Mouse (Mus musculus) CH12.LX (cell line): ENCODE measurements around the gene Cytl1. TPM values are rescaled to one million over a fixed set of nuclear protein-coding genes. Genes with fewer than 3 reads are reported as not detected.

Source experiments
- DNase-seq: peaks from one replicate; pipeline ENCODE4 v3.0.0-alpha.2; 2013; ENCODE audit errors: extremely low read depth
- H3K27ac ChIP-seq: 2 replicates; pipeline ENCODE4 v1.5.1; 2012; ENCODE audit warnings: low read depth, mild to moderate bottlenecking, control low read depth, moderate library complexity; ENCODE audit not compliant: insufficient read depth
- H3K27me3 ChIP-seq: replicated peaks from 2 replicates; pipeline ENCODE3; 2012; ENCODE audit warnings: inconsistent platforms
- H3K36me3 ChIP-seq, 2 experiments: replicated peaks in 1 of 2; 2 replicates each; pipeline versions ENCODE3 to v1.6.1; 2012; ENCODE audit warnings: inconsistent platforms in 1 of 2, low read length in 1 of 2, mild to moderate bottlenecking in 1 of 2, mixed read lengths in 1 of 2, moderate library complexity in 1 of 2; ENCODE audit not compliant: control insufficient read depth in 1 of 2, insufficient read depth in 1 of 2
- H3K4me1 ChIP-seq, 2 experiments: 2 replicates each; pipeline ENCODE4 v1.6.1; 2012; ENCODE audit warnings: inconsistent platforms in 1 of 2, moderate library complexity in 1 of 2; ENCODE audit not compliant: insufficient read depth in 2 of 2, control insufficient read depth in 1 of 2
- H3K4me2 ChIP-seq: 2 replicates; pipeline ENCODE4 v1.6.1; 2012; ENCODE audit warnings: low read depth, mild to moderate bottlenecking, control low read depth; ENCODE audit not compliant: poor library complexity, insufficient read depth, severe bottlenecking
- H3K4me3 ChIP-seq, 3 experiments: fragments of 150-350 bp in 1 of 3; sonication (generic) in 1 of 3; replicated peaks in 1 of 3; 2 replicates each; pipeline versions ENCODE3 to v1.5.1; 2011 to 2012; ENCODE audit warnings: low read depth in 2 of 3, low read length in 2 of 3, mild to moderate bottlenecking in 2 of 3, moderate library complexity in 2 of 3, control low read depth in 1 of 3, improper control_type of control experiment in 1 of 3, inconsistent platforms in 1 of 3, mixed read lengths in 1 of 3; ENCODE audit not compliant: poor library complexity in 1 of 3
- H3K79me2 ChIP-seq: replicated peaks from 2 replicates; pipeline ENCODE4 v1.6.1; 2012; ENCODE audit warnings: mild to moderate bottlenecking, moderate library complexity; ENCODE audit not compliant: control insufficient read depth, poor library complexity, insufficient read depth, severe bottlenecking; ENCODE audit errors: extremely low read depth
- H3K9ac ChIP-seq: 2 replicates; pipeline ENCODE4 v1.6.1; 2012; ENCODE audit warnings: low read depth, mild to moderate bottlenecking, control low read depth, moderate library complexity; ENCODE audit not compliant: insufficient read depth
- H3K9me3 ChIP-seq: replicated peaks from 2 replicates; pipeline ENCODE3; 2012; ENCODE audit warnings: low read length, inconsistent platforms, mixed read lengths
- BHLHE40 ChIP-seq: IDR thresholded peaks from 2 replicates; pipeline ENCODE4 v1.6.1; 2011; ENCODE audit warnings: mild to moderate bottlenecking, low read depth, low read length, improper control_type of control experiment
- CHD1 ChIP-seq: IDR thresholded peaks from 2 replicates; pipeline ENCODE4 v1.6.1; 2012; ENCODE audit warnings: low read depth, low read length, improper control_type of control experiment, inconsistent platforms
- CHD2 ChIP-seq: IDR thresholded peaks from 2 replicates; pipeline ENCODE4 v1.6.1; 2011; ENCODE audit warnings: low read length, improper control_type of control experiment
- CTCF ChIP-seq, 2 experiments: IDR thresholded peaks in 1 of 2; conservative IDR thresholded peaks in 1 of 2; 2 replicates each; pipeline ENCODE4 v1.5.1; 2011 to 2012; ENCODE audit warnings: low read depth in 2 of 2, low read length in 2 of 2, improper control_type of control experiment in 1 of 2, inconsistent platforms in 1 of 2, mild to moderate bottlenecking in 1 of 2, moderate library complexity in 1 of 2
- EP300 ChIP-seq: IDR thresholded peaks from 2 replicates; pipeline ENCODE4 v1.6.1; 2011; ENCODE audit warnings: low read length, improper control_type of control experiment
- ETS1 ChIP-seq: conservative IDR thresholded peaks from 2 replicates; pipeline ENCODE4 v1.6.1; 2012; ENCODE audit warnings: low read depth, mild to moderate bottlenecking, inconsistent platforms, low read length, improper control_type of control experiment, moderate library complexity
- GABPA ChIP-seq: IDR thresholded peaks from 2 replicates; pipeline ENCODE4 v1.6.1; 2012; ENCODE audit warnings: low read depth, low read length, improper control_type of control experiment, inconsistent platforms; ENCODE audit not compliant: insufficient replicate concordance
- HCFC1 ChIP-seq: IDR thresholded peaks from 2 replicates; pipeline ENCODE4 v1.6.1; 2012; ENCODE audit warnings: low read depth, mild to moderate bottlenecking, inconsistent platforms, low read length, improper control_type of control experiment
- IRF4 ChIP-seq: IDR thresholded peaks from 2 replicates; pipeline ENCODE4 v1.6.1; 2014; ENCODE audit warnings: low read depth, mild to moderate bottlenecking, inconsistent platforms, low read length, improper control_type of control experiment
- JUN ChIP-seq: IDR thresholded peaks from 2 replicates; pipeline ENCODE4 v1.6.1; 2011; ENCODE audit warnings: low read depth, mild to moderate bottlenecking, low read length, improper control_type of control experiment, moderate library complexity; ENCODE audit not compliant: insufficient read depth
- MAX ChIP-seq: IDR thresholded peaks from 2 replicates; pipeline ENCODE4 v1.6.1; 2011; ENCODE audit warnings: low read length, improper control_type of control experiment
- MEF2A ChIP-seq: IDR thresholded peaks from 2 replicates; pipeline ENCODE4 v1.6.1; 2014; ENCODE audit warnings: low read depth, mild to moderate bottlenecking, inconsistent platforms, low read length, improper control_type of control experiment, borderline replicate concordance
- MXI1 ChIP-seq: IDR thresholded peaks from 2 replicates; pipeline ENCODE4 v1.6.1; 2011; ENCODE audit warnings: mild to moderate bottlenecking, low read depth, low read length, improper control_type of control experiment
- NELFE ChIP-seq: IDR thresholded peaks from 2 replicates; pipeline ENCODE4 v1.6.1; 2011; ENCODE audit warnings: low read depth, low read length, improper control_type of control experiment
- NRF1 ChIP-seq: IDR thresholded peaks from 2 replicates; pipeline ENCODE4 v1.6.1; 2014; ENCODE audit warnings: low read depth, mild to moderate bottlenecking, inconsistent platforms, low read length, improper control_type of control experiment, moderate library complexity
- POLR2AphosphoS2 ChIP-seq: IDR thresholded peaks from 2 replicates; pipeline ENCODE4 v1.6.1; 2011; ENCODE audit warnings: low read depth, low read length, improper control_type of control experiment
- RCOR1 ChIP-seq: conservative IDR thresholded peaks from 2 replicates; pipeline ENCODE4 v1.6.1; 2012; ENCODE audit warnings: low read depth, mild to moderate bottlenecking, inconsistent platforms, low read length, improper control_type of control experiment
- TCF12 ChIP-seq: IDR thresholded peaks from 2 replicates; pipeline ENCODE4 v1.6.1; 2014; ENCODE audit warnings: low read depth, mild to moderate bottlenecking, inconsistent platforms, low read length, improper control_type of control experiment
- UBTF ChIP-seq: IDR thresholded peaks from 2 replicates; pipeline ENCODE4 v1.6.1; 2012; ENCODE audit warnings: low read depth, mild to moderate bottlenecking, inconsistent platforms, low read length, improper control_type of control experiment, moderate library complexity
- USF1 ChIP-seq: IDR thresholded peaks from 2 replicates; pipeline ENCODE4 v1.6.1; 2014; ENCODE audit warnings: low read depth, mild to moderate bottlenecking, inconsistent platforms, low read length, improper control_type of control experiment
- ZC3H11A ChIP-seq: IDR thresholded peaks from 2 replicates; pipeline ENCODE4 v1.6.1; 2012; ENCODE audit warnings: low read depth, mild to moderate bottlenecking, inconsistent platforms, low read length, improper control_type of control experiment
- ZKSCAN1 ChIP-seq: IDR thresholded peaks from 2 replicates; pipeline ENCODE4 v1.6.1; 2012; ENCODE audit warnings: low read depth, inconsistent platforms, low read length, improper control_type of control experiment, borderline replicate concordance
- ZMIZ1 ChIP-seq: IDR thresholded peaks from 2 replicates; pipeline ENCODE4 v1.6.1; 2012; ENCODE audit warnings: low read depth, mild to moderate bottlenecking, inconsistent platforms, low read length, improper control_type of control experiment
- dilution Hi-C: fragments of 300-500 bp; cut with MboI; formaldehyde crosslinking; loops from 2 replicates; pipeline ENCODE4 v1.14.3; 2020; ENCODE audit warnings: low sequenced_read_pairs; ENCODE audit not compliant: extremely low pct_unique_long_range_greater_than_20kb, extremely low pct_ligation_motif_present
- in situ Hi-C: fragments of 300-500 bp; cut with MboI; formaldehyde crosslinking; loops from 3 replicates; pipeline ENCODE4 v1.14.3; 2019; ENCODE audit warnings: low sequenced_read_pairs, low pct_ligation_motif_present, low pct_unique_long_range_greater_than_20kb, mixed read lengths
- polyA plus RNA-seq: library from polyadenylated mRNA; unstranded; fragments of >175 nt; gene quantifications from 2 replicates; pipeline ENCODE4 v1.2.1, GENCODE M21; 2012; ENCODE audit warnings: low read depth; ENCODE audit not compliant: insufficient read length
- total RNA-seq, 2 experiments: library from RNA; depleted of rRNA; stranded (reverse); fragments of 300-350 nt in 1 of 2; fragments of >200 nt in 1 of 2; gene quantifications; 2 replicates each; pipeline ENCODE4 v1.2.3; 2012 to 2014

The Cytl1 gene
- total and polyA plus RNA-seq, 3 experiments: not detected

DNA sequence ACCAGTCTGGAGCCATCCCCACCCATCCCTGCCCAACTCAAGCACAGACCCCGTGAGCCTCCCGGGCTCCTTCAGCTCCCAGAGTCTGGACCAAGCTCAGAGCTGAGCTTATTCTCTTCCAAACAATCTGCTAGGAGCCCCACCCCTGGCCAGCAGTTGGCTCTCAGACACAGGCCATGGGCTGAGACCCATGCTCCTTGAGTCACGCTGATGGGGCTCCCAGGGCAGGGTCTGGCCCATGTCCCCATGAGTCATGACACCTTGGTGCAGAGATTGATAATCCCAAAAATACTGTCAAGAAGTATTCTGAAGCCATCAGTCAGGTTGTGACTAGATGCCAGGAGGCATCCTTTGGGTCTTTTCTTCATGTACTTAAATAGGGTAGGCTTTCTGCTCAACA is 26.7 kb downstream of the Cytl1 start:
- no peak overlapping the region for H3K4me3 ChIP-seq
- H3K9me3 ChIP-seq: peaks cover 5% of the 10 kb centered on the region
- dilution Hi-C loops (no loop called here), in situ Hi-C loops (no loop called here)
- H3K27ac ChIP-seq: no peak overlapping the region
- H3K9ac ChIP-seq: no peak overlapping the region
- no peak for DNase-seq
- H3K36me3 ChIP-seq: no peaks in the 10 kb centered on the region
- H3K79me2 ChIP-seq: no peaks in the 10 kb centered on the region
- no peak overlapping the region for H3K4me2 ChIP-seq
- H3K4me1 ChIP-seq: no peaks in the 10 kb centered on the region
- H3K27me3 ChIP-seq: peaks cover 43% of the 10 kb centered on the region
- TF ChIP-seq ZMIZ1: no peak
- no peak for TF ChIP-seq TCF12
- no peak for TF ChIP-seq CTCF (conservative IDR thresholded peaks at IDR 0.05 in 1 of 2, IDR thresholded peaks at IDR 0.05 in 1 of 2; ENCODE audit: low read depth in 2 of 2, low read length in 2 of 2)
- no peak for TF ChIP-seq JUN
- TF ChIP-seq NRF1: no peak
- TF ChIP-seq UBTF: no peak
- TF ChIP-seq ZKSCAN1: no peak
- TF ChIP-seq RCOR1: no peak
- no peak for TF ChIP-seq BHLHE40
- no peak for TF ChIP-seq EP300
- no peak for TF ChIP-seq ETS1
- TF ChIP-seq IRF4: no peak
- no peak for TF ChIP-seq CHD1
- no peak for TF ChIP-seq USF1
- no peak for TF ChIP-seq GABPA
- TF ChIP-seq MEF2A: no peak
- TF ChIP-seq MAX: no peak

DNA sequence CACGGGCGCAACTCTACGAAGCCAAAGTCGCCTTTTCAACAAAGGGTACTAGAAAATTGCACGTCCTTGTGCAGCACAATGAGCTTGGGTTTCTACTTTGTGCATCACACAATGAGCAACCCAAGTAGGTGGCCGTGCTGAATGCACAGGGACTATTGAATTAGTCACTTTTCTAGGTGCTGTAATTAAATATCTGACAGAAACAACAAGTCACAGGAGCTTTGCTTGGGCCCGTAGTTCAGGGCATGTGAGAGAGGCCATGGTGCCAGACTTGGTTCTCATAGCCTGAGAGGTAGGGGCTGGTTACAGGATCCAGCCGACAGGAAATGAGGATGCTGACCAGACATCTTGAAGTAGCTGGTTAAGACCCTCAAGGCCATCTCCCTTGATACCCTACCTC is 30.5 kb downstream of the Cytl1 start:
- H3K9me3 ChIP-seq: peaks cover 7% of the 10 kb centered on the region
- dilution Hi-C loops (no loop called here), in situ Hi-C loops (no loop called here)
- H3K27ac ChIP-seq: no peak overlapping the region
- no peaks in the 10 kb centered on the region for H3K79me2 ChIP-seq
- H3K4me2 ChIP-seq: no peak overlapping the region
- no peak for DNase-seq
- peaks cover 0 to 7% of the 10 kb centered on the region in 2 experiments; a peak in 2 of 4 replicates for H3K4me1 ChIP-seq
- H3K9ac ChIP-seq: no peak overlapping the region
- no peak overlapping the region for H3K4me3 ChIP-seq
- no peaks in the 10 kb centered on the region for H3K36me3 ChIP-seq
- TF ChIP-seq CHD2 (no peak), ZC3H11A (no peak), MXI1 (no peak), POLR2AphosphoS2 (no peak), TCF12 (no peak), ETS1 (no peak), NELFE (no peak), MEF2A (no peak), MAX (no peak), HCFC1 (no peak), ZMIZ1 (no peak), GABPA (no peak), IRF4 (no peak), USF1 (no peak)
- H3K27me3 ChIP-seq: peaks cover 46% of the 10 kb centered on the region
